Mouse (Mus musculus) lung, postnatal 0 days (tissue): ENCODE data around the gene Olfr1417. TPM values are rescaled to one million over a fixed set of nuclear protein-coding genes. Genes with fewer than 3 reads are reported as not detected.
A peak's percentile ranks its signal among the peaks of the same experiment; 100 is the strongest.
"Not testable (repeated sequence)": the region's sequence is repeated elsewhere in the genome, so short reads cannot be mapped to it uniquely, and the experiment has no call there.

ENCODE experiments used
- ATAC-seq: fragments of 200-750 bp; cut with Nextera tagmentation; 2 replicates; pipeline ENCODE4 v1.8.0; 2017; ENCODE audit warnings: moderate library complexity
- DNase-seq: peaks from one replicate; pipeline ENCODE4 v3.0.0-alpha.2; 2016; ENCODE audit warnings: low spot score
- H3K27ac ChIP-seq: fragments of 300-500 bp; sonication (generic); 2 replicates; pipeline ENCODE4 v1.5.1; 2014; ENCODE audit warnings: antibody characterized with exemption, mild to moderate bottlenecking, low read length, mixed read lengths
- H3K27me3 ChIP-seq: fragments of 300-500 bp; sonication (generic); replicated peaks from 2 replicates; pipeline ENCODE4 v1.6.1; 2014; ENCODE audit warnings: low read length, mixed read lengths; ENCODE audit not compliant: insufficient read depth
- H3K36me3 ChIP-seq: fragments of 300-500 bp; sonication (generic); 2 replicates; pipeline ENCODE4 v1.6.1; 2014; ENCODE audit warnings: low read length, mixed read lengths; ENCODE audit not compliant: insufficient read depth
- H3K4me1 ChIP-seq: fragments of 300-500 bp; sonication (generic); 2 replicates; pipeline ENCODE4 v1.6.1; 2014; ENCODE audit warnings: antibody characterized with exemption, low read depth, low read length, mixed read lengths; ENCODE audit not compliant: insufficient read depth
- H3K4me2 ChIP-seq: fragments of 300-500 bp; sonication (generic); replicated peaks from 2 replicates; pipeline ENCODE4 v1.6.1; 2014; ENCODE audit warnings: low read depth, mild to moderate bottlenecking, low read length, moderate library complexity, mixed read lengths
- H3K4me3 ChIP-seq: fragments of 300-500 bp; sonication (generic); 2 replicates; pipeline ENCODE4 v1.5.1; 2014; ENCODE audit warnings: low read depth, low read length
- H3K9ac ChIP-seq: fragments of 300-500 bp; sonication (generic); replicated peaks from 2 replicates; pipeline ENCODE4 v1.6.1; 2014; ENCODE audit warnings: low read depth, mild to moderate bottlenecking
- H3K9me3 ChIP-seq: fragments of 300-500 bp; sonication (generic); 2 replicates; pipeline ENCODE4 v1.6.1; 2016; ENCODE audit warnings: low read length, mixed read lengths
- CTCF ChIP-seq: IDR thresholded peaks from 2 replicates; pipeline ENCODE4 v1.5.1; 2016; ENCODE audit warnings: antibody characterized with exemption, mild to moderate bottlenecking
- EP300 ChIP-seq: IDR thresholded peaks from 2 replicates; pipeline ENCODE4 v1.6.1; 2016; ENCODE audit warnings: antibody characterized with exemption, mild to moderate bottlenecking, control low read depth
- WGBS: fragments of 180-500 bp; shearing (Covaris S2); extraction: QIAGEN DNeasy Blood & Tissue Kit; methylation state at CpG from one replicate; pipeline ENCODE4 v1.1.7; 2014; 5-methylcytosine and 5-hydroxymethylcytosine counted together
- polyA plus RNA-seq: library from polyadenylated mRNA; unstranded; fragments of >200 nt; fragmentation: Nextera tagmentation; extraction: Ambion mirVana; gene quantifications from 2 replicates; pipeline ENCODE4 v1.2.1, GENCODE M21; 2015

The Olfr1417 gene
- polyA plus RNA-seq, result 0.08 and 0.14 TPM in 2 replicates

DNA sequence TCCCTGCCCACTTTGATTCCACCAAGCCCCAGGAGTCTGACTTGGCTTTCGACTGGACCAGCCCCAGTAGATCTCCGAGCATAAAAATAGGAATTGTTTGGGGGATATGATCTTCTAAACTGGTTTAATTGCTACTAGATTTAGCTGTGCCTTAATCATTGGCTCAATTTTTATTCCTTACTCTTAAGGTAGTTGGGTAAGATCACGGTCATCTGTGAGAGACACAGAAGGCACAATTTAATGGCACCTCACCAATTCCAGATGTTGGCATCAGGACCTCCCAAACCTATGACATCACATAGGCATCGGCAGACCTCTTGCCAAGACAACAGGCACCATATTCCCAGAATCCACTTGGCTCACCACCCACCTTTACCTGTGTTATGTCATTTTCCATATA is at the start of gene Olfr1417:
Gene Olfr1417, minus strand, starts transcription at position 101 of the 400 bp plus-strand sequence.
- H3K4me2 ChIP-seq, result no peak within 1 kb of the TSS
- no peaks in the 10 kb centered on the region for H3K9me3 ChIP-seq
- H3K4me3 ChIP-seq, result no peak within 1 kb of the TSS
- no peak for ATAC-seq
- H3K27ac ChIP-seq, result no peak within 1 kb of the TSS
- 93% methylated on average over 4 of the region's 4 CpGs for whole genome bisulfite sequencing
- H3K4me1 ChIP-seq, result no peaks in the 10 kb centered on the region
- no peaks in the 10 kb centered on the region for H3K27me3 ChIP-seq
- H3K36me3 ChIP-seq, result no peaks in the 10 kb centered on the region
- TF ChIP-seq EP300, result no peak
- no peak for TF ChIP-seq CTCF
- no peak within 1 kb of the TSS for H3K9ac ChIP-seq
- no peak for DNase-seq

DNA sequence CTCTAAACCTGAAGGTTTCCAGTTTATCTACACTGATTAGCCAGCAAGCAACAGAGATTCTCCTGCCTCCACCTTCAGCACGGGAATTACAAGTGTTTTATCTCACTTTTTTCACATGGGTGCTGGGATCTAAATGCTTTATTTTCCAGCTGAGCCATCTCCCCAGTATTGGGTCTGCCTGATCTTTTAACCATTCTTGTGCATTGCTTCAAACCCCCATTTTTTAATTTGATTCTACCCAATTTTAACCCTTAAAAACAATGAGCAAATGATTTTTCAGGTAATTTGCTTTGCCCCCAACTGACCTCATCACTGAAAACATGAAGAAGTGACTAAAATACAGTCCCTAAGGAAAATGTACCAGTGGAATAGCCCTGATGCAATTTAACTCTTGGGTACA is 47.2 kb upstream of the Olfr1417 start, which contains the start of gene Olfr1420:
Gene Olfr1420, plus strand, starts transcription at position 301 of the 400 bp plus-strand sequence.
- no peaks in the 10 kb centered on the region for H3K9me3 ChIP-seq
- ATAC-seq, result no peak
- DNase-seq, result no peak
- TF ChIP-seq EP300 (no peak), CTCF (no peak)
- WGBS, result 23% methylated on average over 1 of the region's 1 CpGs
- H3K27me3 ChIP-seq, result no peaks in the 10 kb centered on the region
- H3K4me3 ChIP-seq, result no peak within 1 kb of the TSS
- no peak within 1 kb of the TSS for H3K27ac ChIP-seq
- H3K4me2 ChIP-seq, result no peak within 1 kb of the TSS
- H3K4me1 ChIP-seq, result no peaks in the 10 kb centered on the region
- no peak within 1 kb of the TSS for H3K9ac ChIP-seq
- no peaks in the 10 kb centered on the region for H3K36me3 ChIP-seq

DNA sequence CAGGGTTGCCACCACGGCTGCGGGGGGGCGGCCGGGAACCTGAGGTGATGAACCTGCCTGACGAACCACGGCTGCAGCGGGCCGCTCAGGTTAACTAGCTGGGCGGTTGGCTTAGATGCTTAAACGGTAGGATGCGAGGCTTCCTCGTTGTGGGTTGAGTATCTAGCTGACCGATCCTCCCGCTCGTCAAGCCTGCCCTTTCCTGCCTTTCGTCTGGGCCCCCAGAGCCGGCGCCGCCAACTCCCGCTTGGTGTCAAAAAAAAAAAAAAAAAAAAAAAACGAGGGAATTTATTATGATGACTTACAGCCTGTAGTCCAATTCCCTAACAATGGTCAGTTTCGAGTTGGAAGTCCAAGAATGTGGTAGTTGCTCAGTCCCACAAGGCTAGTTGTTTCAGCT is 39.4 kb upstream of the Olfr1417 start:
- H3K9ac ChIP-seq, H3K27me3 ChIP-seq, H3K4me2 ChIP-seq, H3K9me3 ChIP-seq, ATAC-seq, H3K36me3 ChIP-seq, H3K4me3 ChIP-seq, DNase-seq, H3K4me1 ChIP-seq, H3K27ac ChIP-seq: not testable (repeated sequence)
- WGBS, result 41% methylated on average over 15 of the region's 22 CpGs

DNA sequence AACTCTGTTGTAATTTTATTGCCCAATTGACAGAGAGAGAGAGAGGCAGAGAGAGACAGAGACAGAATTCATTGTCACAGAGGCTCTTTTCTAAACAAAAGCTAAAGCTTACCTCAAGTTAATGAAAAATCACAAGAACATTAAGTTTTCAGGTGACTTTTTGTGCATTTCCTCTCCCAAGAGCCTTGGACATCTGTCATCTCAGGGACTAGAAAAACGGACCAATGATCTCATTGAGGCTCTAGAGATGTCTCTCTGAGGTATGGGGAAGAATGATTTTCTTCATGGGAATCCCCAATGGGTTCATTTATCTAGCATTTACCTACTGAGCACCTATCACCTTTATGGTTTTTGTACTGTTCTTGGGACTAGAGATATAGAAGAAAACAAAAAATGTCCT is 36.0 kb upstream of the Olfr1417 start, which contains the start of gene Olfr1419:
Gene Olfr1419, minus strand, starts transcription at position 101 of the 400 bp plus-strand sequence.
- Histone ChIP-seq H3K4me1 (no peaks in the 10 kb centered on the region), H3K9me3 (no peaks in the 10 kb centered on the region), H3K27ac (no peak within 1 kb of the TSS), H3K4me3 (no peak within 1 kb of the TSS), H3K27me3 (no peaks in the 10 kb centered on the region), H3K4me2 (no peak within 1 kb of the TSS), H3K36me3 (no peaks in the 10 kb centered on the region), H3K9ac (no peak within 1 kb of the TSS)
- WGBS, result 24% methylated on average over 1 of the region's 1 CpGs
- ATAC-seq, result no peak
- DNase-seq, result no peak
- TF ChIP-seq CTCF (no peak), EP300 (no peak)

DNA sequence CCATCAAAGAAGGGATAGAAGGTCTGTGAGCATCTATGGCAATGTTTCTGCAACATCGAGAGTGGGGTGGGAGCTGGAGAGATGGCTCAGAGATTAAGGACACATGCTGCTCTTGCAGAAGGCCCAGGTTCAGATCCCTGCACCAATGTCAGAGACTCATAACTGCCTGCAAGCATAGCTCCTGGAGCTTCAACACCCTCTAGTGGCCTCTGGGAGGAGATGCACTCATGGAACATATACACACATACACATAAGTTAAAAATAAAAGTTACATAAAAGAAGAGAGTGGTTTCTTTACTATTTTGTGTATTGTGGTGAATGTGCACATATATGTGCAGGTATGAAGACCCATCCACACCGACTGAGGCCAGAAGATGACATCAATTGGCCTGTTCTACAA is 28.8 kb upstream of the Olfr1417 start:
- no peaks in the 10 kb centered on the region for H3K27me3 ChIP-seq
- H3K4me1 ChIP-seq, result no peaks in the 10 kb centered on the region
- no peak for DNase-seq
- no peak overlapping the region for H3K4me2 ChIP-seq
- no peak overlapping the region for H3K27ac ChIP-seq
- no peak overlapping the region for H3K9ac ChIP-seq
- no peaks in the 10 kb centered on the region for H3K36me3 ChIP-seq
- 77% methylated on average over 2 of the region's 2 CpGs for WGBS
- ATAC-seq, result no peak
- 0 out of 2 replicates have a peak, but pooled peaks cover 3% of the 10 kb centered on the region for H3K9me3 ChIP-seq
- TF ChIP-seq CTCF (peak; percentile 11; the same call in 1 of the 2 replicates), EP300 (no peak)
- H3K4me3 ChIP-seq, result no peak overlapping the region

DNA sequence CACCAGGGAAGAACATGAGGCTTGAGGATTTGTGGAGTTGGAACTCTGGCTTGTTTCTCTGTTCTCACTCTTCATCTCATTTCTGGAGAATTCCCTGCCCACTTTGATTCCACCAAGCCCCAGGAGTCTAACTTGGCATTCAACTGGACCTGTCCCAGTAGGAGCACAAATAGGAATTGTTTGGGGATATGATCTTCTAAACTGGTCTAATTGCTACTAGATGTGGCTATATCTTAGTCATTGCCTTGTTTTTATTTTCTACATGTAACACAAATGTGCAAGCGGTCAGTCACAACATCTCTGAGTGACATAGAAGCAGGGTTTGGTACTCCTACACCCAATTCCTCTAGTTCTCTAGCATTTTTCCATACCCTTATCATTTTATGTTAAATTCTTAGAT is 21.9 kb upstream of the Olfr1417 start, which contains the start of gene Olfr1418:
Gene Olfr1418, minus strand, starts transcription at position 101 of the 400 bp plus-strand sequence.
- DNase-seq (no peak), ATAC-seq (no peak)
- Histone ChIP-seq H3K4me1 (no peaks in the 10 kb centered on the region), H3K4me3 (no peak within 1 kb of the TSS), H3K9ac (no peak within 1 kb of the TSS), H3K9me3 (0 out of 2 replicates have a peak, but pooled peaks cover 3% of the 10 kb centered on the region), H3K27ac (no peak within 1 kb of the TSS), H3K4me2 (no peak within 1 kb of the TSS), H3K27me3 (no peaks in the 10 kb centered on the region), H3K36me3 (no peaks in the 10 kb centered on the region)
- TF ChIP-seq CTCF (no peak), EP300 (no peak)
- WGBS, result 97% methylated on average over 1 of the region's 1 CpGs

DNA sequence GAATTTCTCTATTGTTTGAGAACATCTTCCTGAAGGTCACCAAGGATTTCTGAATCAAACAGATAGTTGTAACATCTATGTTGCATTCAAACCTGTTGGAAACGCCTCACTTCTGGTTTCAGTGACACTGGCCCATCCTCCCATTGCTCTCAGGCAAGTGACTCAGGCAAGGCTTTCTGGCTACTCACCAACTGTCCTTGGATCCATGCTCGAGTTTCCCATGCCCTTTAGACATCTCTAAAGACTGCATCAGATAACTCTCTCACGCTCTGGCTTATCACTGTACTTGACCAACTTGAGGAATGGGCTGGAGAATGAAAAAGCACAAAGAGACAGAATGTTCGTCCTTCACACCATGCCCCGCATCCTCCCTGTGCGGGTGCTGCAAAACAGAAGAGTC is 17.5 kb upstream of the Olfr1417 start:
- ATAC-seq (no peak), DNase-seq (no peak)
- no peak overlapping the region for H3K4me3 ChIP-seq
- H3K36me3 ChIP-seq, result no peaks in the 10 kb centered on the region
- H3K9ac ChIP-seq, result no peak overlapping the region
- H3K4me2 ChIP-seq, result no peak overlapping the region
- no peaks in the 10 kb centered on the region for H3K9me3 ChIP-seq
- H3K27ac ChIP-seq, result no peak overlapping the region
- 58% methylated on average over 6 of the region's 6 CpGs for WGBS
- TF ChIP-seq EP300 (no peak), CTCF (no peak)
- H3K27me3 ChIP-seq, result no peaks in the 10 kb centered on the region
- no peaks in the 10 kb centered on the region for H3K4me1 ChIP-seq
